ENCODE assay signal across 8 mouse cellular contexts in genomic region chr4:120613691-120614329, GRCm38 (mm10). TPM values are rescaled to one million over a fixed set of nuclear protein-coding genes. Genes with fewer than 3 reads are reported as not detected.
DNase-seq lines count a peak whose midpoint lies in the region; ATAC-seq and TF ChIP-seq lines count a peak whose summit lies in the region.

No protein-coding gene starts in this region.

- peak; percentile 74 for DNase-seq in gastrocnemius, adult 18-20 months (ENCODE audit: low spot score)
- DNase-seq in gastrocnemius, postnatal 4 days (ENCODE audit: low spot score in 2 of 2) = no peak
- DNase-seq in adrenal gland, postnatal 36 days = peak; percentile 57 to 64
- DNase-seq in gastrocnemius, adult 2 months = peak; percentile 82
- DNase-seq in hindbrain, embryonic 14.5 days (ENCODE audit: low spot score) = no peak
- peak; percentile 23 for DNase-seq in lung, embryonic 14.5 days
- DNase-seq in right cerebral cortex, postnatal 25 days = peak; percentile 60

- H3K4me3 ChIP-seq in gastrocnemius, adult 2 months = peak overlapping the region; percentile 71
- H3K4me3 ChIP-seq in hindbrain, embryonic 14.5 days (replicated peaks; ENCODE audit: low read length) = no peak overlapping the region
- H3K4me3 ChIP-seq in lung, embryonic 14.5 days (ENCODE audit: low read depth, low read length) = no peak overlapping the region

- H3K9ac ChIP-seq in hindbrain, embryonic 14.5 days = no peak overlapping the region
- no peak overlapping the region for H3K9ac ChIP-seq in lung, embryonic 14.5 days

- 51% methylated on average over 8 of the region's 8 CpGs for WGBS in hindbrain, embryonic 14.5 days
- 69% methylated on average over 8 of the region's 8 CpGs for whole genome bisulfite sequencing in lung, embryonic 14.5 days

- no peak for TF ChIP-seq CTCF in gastrocnemius, adult 2 months (IDR thresholded peaks at IDR 0.05)
- no peak for TF ChIP-seq CTCF in lung, embryonic 14.5 days (IDR thresholded peaks at IDR 0.05; ENCODE audit: low read depth)

- H3K4me1 ChIP-seq in hindbrain, embryonic 14.5 days (replicated peaks; ENCODE audit: control insufficient read depth, insufficient read depth, low read length) = peaks cover 4% of the 10 kb centered on the region; the same call in 1 of the 2 replicates
- H3K4me1 ChIP-seq in lung, embryonic 14.5 days (ENCODE audit: insufficient read depth) = no peaks in the 10 kb centered on the region

- intact Hi-C loops in gastrocnemius, adult 2 months (cut with DNase I) = loop anchor here (1.0 kb wide), 1 partner anchor 53 kb away; no protein-coding TSS in a partner anchor

- H3K9me3 ChIP-seq in hindbrain, embryonic 14.5 days (ENCODE audit: control insufficient read depth, low read length) = no peaks in the 10 kb centered on the region
- no peaks in the 10 kb centered on the region for H3K9me3 ChIP-seq in lung, embryonic 14.5 days (ENCODE audit: low read depth, low read length)

- no peaks in the 10 kb centered on the region for H3K36me3 ChIP-seq in hindbrain, embryonic 14.5 days (replicated peaks; ENCODE audit: control insufficient read depth, insufficient read depth)
- no peaks in the 10 kb centered on the region for H3K36me3 ChIP-seq in lung, embryonic 14.5 days (ENCODE audit: insufficient read depth)

- H3K4me2 ChIP-seq in hindbrain, embryonic 14.5 days (replicated peaks) = no peak overlapping the region
- H3K4me2 ChIP-seq in lung, embryonic 14.5 days = no peak overlapping the region

- no peaks in the 10 kb centered on the region for H3K27me3 ChIP-seq in hindbrain, embryonic 14.5 days (ENCODE audit: control insufficient read depth, insufficient read depth, low read length)
- H3K27me3 ChIP-seq in lung, embryonic 14.5 days (ENCODE audit: insufficient read depth, low read length) = no peaks in the 10 kb centered on the region

- peak overlapping the region; percentile 97 for H3K27ac ChIP-seq in gastrocnemius, adult 2 months
- H3K27ac ChIP-seq in hindbrain, embryonic 14.5 days = peak overlapping the region; percentile 43; the same call in 1 of the 2 replicates
- H3K27ac ChIP-seq in lung, embryonic 14.5 days (ENCODE audit: low read depth) = peak overlapping the region; percentile 50; the same call in 1 of the 2 replicates

- ATAC-seq in hindbrain, embryonic 14.5 days (ENCODE audit: low FRiP score) = 0 out of 2 replicates have a peak, but pooled peaks have one; percentile 21
- ATAC-seq in lung, embryonic 14.5 days (ENCODE audit: insufficient read depth) = no peak; the same call in 1 of the 2 replicates
- no peak for ATAC-seq in monocyte, adult 5-6 weeks (replicated peaks; ENCODE audit: insufficient number of reproducible peaks, low FRiP score, low TSS enrichment, poor library complexity, severe bottlenecking)

RNA-seq across cellular contexts. Expression of gene Gm8439, which starts 25.3 kb away (rescaled TPM):
- total RNA-seq in gastrocnemius, adult 18-20 months (2021) = not detected
- total RNA-seq in gastrocnemius, postnatal 4 days (2021) = not detected
- total RNA-seq in adrenal gland, postnatal 36 days (2021) = not detected
- total RNA-seq in gastrocnemius, adult 2 months (2021) = not detected
- polyA plus RNA-seq in hindbrain, embryonic 14.5 days (2014; fragmentation: Nextera tagmentation; extraction: Ambion mirVana) = not detected in 2 replicates
- not detected in 2 replicates for polyA plus RNA-seq in lung, embryonic 14.5 days (2014; fragmentation: Nextera tagmentation; extraction: Ambion mirVana)
- total RNA-seq in monocyte, adult 5-6 weeks (2017) = not detected in 3 replicates

RNA-seq across cellular contexts. Expression of gene Ctps, which starts 43.7 kb away (rescaled TPM):
- 10 to 100 TPM; 11.3 to 15.1 TPM for total RNA-seq in gastrocnemius, adult 18-20 months (2021)
- total RNA-seq in gastrocnemius, postnatal 4 days (2021) = 10 to 100 TPM; 33.4 to 35.3 TPM
- total RNA-seq in adrenal gland, postnatal 36 days (2021) = 10 to 100 TPM; 37.8 to 42.6 TPM
- 10 to 100 TPM; 13.1 to 14.4 TPM for total RNA-seq in gastrocnemius, adult 2 months (2021)
- polyA plus RNA-seq in hindbrain, embryonic 14.5 days (2014; fragmentation: Nextera tagmentation; extraction: Ambion mirVana) = 87.0 and 103 TPM in 2 replicates
- polyA plus RNA-seq in lung, embryonic 14.5 days (2014; fragmentation: Nextera tagmentation; extraction: Ambion mirVana) = 108 and 114 TPM in 2 replicates
- 2.9 to 8.2 TPM (median 6.6 TPM) in 3 replicates for total RNA-seq in monocyte, adult 5-6 weeks (2017)

RNA-seq across cellular contexts. Expression of gene Cited4, which starts 52.6 kb away (rescaled TPM):
- 10 to 100 TPM; 11.9 to 18.0 TPM for total RNA-seq in gastrocnemius, adult 18-20 months (2021)
- total RNA-seq in gastrocnemius, postnatal 4 days (2021) = 10 to 100 TPM; 12.4 to 14.6 TPM
- total RNA-seq in adrenal gland, postnatal 36 days (2021) = 10 to 100 TPM in 1 of 2 experiments, 1 to 10 TPM in 1; 6.0 to 56.0 TPM
- total RNA-seq in gastrocnemius, adult 2 months (2021) = 10 to 100 TPM in 1 of 2 experiments, 1 to 10 TPM in 1; 9.9 to 16.3 TPM
- 0.72 and 1.9 TPM in 2 replicates for polyA plus RNA-seq in hindbrain, embryonic 14.5 days (2014; fragmentation: Nextera tagmentation; extraction: Ambion mirVana)
- 1.6 and 2.3 TPM in 2 replicates for polyA plus RNA-seq in lung, embryonic 14.5 days (2014; fragmentation: Nextera tagmentation; extraction: Ambion mirVana)
- total RNA-seq in monocyte, adult 5-6 weeks (2017) = 2.3 to 15.8 TPM (median 14.1 TPM) in 3 replicates

Comparison
In these comparisons a context has a peak if more than half of its experiments do, and no peak if none do; other contexts are left out.
1. DNase-seq: peak in gastrocnemius, adult 18-20 months (single experiment), adrenal gland, postnatal 36 days (2 of 2), gastrocnemius, adult 2 months (single experiment), lung, embryonic 14.5 days (single experiment) and right cerebral cortex, postnatal 25 days (single experiment); none in gastrocnemius, postnatal 4 days (0 of 2) and hindbrain, embryonic 14.5 days (single experiment).
2. H3K27ac ChIP-seq: peak in every context shown above with its lines; median percentile 97 in gastrocnemius, adult 2 months; 50 in lung, embryonic 14.5 days; 43 in hindbrain, embryonic 14.5 days.